Mouse (Mus musculus) 416B (cell line): ENCODE measurements at regions not wholly inside any gene's neighbourhood (a gene's known extent, or its start where the extent isn't known, plus 50 kb on each side); places are given as distances from the start of the nearest gene placed in this dataset.
A peak's percentile ranks its signal among the peaks of the same experiment; 100 is the strongest.

ENCODE experiments used
- DNase-seq: peaks from one replicate; pipeline ENCODE4 v3.0.0; 2011; ENCODE audit warnings: low read depth

DNA sequence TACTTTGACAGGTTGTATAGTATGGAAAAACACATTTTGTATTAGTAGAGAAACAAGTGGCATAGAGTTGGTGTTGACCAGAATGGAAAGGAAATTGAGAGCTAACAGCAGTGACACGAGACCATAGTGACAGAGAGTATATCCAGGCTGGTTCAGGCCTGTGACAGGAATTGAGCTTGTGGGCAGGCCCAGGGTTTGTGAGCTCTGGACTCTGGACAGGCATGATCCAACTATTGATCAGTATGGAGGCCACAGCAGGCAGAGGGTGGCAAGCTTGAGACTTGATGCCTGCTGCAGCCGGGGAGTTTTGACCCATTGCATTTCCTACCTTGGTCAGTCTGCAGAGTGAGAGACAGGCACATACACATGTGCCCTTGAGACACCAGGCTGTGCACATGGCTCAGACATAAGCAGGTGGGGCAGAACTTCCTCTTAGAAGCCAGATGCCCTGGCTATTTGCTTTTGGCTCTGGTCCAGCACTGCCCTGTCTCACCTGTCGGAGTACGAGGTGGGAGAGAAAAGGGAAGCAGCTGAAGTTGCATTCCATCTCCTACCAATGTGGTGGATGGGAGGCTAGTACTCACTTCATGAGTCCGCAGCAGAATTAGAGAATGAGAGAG is 1006.2 kb upstream of the Cdh20 start:
- no peak for DNase-seq

DNA sequence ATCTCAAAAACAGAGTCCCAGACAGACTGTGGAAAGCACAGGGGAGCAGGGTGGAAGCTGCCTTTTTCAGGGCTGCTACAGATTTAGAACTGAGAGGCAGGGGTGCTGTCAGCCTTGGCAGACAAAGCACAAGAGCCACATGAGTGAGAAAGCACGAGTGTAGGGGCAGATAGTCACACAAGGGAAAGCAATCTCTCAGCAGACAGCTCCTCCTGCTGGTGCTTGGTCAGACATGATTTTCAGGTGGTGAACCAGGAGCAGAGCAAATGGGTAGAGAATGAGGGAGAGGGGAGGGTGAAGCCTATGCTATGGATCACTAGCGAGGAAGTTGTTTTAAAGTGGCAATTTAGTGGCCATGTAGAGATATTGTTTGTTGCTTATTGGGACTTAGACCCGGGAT is 1005.6 kb upstream of the Cdh20 start:
- no peak for DNase-seq

DNA sequence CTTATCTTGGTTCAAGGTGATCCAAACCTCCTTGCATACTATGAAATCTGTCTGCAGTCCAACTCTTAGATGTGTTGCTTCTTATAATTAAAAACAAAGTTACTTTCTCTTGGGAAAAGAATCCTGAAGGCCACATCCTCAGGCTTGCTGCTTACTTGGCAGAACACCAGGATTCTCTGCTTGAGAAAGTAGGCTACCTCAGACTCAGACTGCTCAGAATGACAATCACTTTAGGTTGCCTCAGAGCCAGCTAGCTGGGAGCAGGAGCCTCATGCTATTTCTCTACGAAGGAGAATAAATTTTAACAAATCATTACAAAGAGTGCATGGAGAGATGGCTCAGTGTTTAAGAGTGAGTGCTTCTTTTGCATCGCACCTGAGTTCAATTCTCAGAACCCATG is 1001.0 kb upstream of the Cdh20 start:
- no peak for DNase-seq

DNA sequence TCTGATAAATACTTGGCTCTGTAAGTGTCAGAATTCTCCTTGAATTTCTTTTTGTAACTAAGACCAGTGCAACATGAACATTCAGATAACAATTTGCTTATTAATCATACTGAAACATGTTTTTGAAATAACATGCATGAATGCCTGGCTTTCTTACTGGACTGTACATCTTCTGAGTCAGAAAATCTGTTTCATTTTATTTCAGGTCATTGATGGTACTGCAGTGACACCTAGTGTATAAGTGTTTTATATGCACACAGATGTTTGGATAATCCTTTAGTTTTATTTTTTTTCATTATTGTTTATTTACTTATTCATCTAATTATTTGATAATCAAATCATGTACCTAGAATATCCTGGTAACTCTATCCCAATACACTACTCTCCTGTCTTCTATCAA is 983.6 kb upstream of the Cdh20 start:
- peak; percentile 31 for DNase-seq

DNA sequence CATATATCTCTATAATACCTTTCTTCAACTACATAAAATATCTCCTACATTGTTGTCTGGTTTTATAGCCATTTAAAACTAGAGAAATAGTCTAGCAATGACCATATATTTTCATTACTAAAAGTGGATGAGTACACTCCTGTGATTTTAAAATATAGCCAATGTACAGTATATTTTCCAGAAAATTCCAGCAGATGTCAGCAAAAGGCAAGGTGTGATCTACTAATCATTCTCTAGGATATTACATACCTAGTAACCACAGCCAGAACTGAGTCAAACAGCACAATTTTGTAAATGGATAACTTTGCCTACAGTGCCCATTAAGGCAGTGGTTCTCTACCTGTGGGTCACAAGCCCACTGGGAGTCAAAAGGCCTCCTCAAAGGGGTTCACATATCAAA is 972.0 kb upstream of the Cdh20 start:
- no peak for DNase-seq

DNA sequence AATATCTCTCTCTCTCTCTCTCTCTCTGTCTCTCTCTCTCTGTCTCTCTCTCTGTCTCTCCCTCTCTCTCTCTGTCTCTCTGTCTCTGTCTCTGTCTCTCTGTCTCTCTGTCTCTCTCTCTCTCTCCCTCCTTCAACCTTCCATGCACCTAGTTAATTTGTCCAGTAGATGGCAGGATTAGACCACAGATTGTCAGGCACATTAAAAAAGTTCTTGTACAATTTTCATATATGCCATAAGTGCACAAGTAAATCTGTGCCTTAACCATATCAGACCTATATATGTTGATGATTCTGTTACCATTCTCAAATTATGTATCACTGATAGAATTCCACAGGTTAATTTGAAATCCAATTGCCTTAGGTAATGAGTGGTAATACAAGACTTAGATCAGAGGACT is 969.0 kb upstream of the Cdh20 start:
- DNase-seq = peak; percentile 63

DNA sequence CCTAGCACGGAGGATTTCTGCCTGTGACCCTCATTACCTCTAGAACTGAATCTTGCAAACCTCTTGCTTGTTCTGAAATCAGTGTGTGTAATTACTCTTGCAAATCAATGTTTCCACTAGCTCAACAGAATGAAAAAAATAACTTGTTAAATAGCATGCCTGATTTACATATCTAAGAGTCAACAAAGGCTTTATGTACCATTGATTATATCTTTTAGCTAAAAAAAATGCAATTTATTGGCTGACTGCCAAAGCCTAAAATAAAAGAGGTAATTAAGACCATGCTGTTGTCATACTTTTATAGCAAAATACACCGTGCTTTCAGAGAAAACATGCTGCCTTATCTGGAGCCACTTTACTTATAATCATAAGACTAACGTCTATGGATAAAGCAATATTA is 950.4 kb upstream of the Cdh20 start:
- no peak for DNase-seq
